Mouse (Mus musculus): Measurements from ENCODE around the gene Dnah1. TPM values are rescaled to one million over a fixed set of nuclear protein-coding genes. Genes with fewer than 3 reads are reported as not detected.

The Dnah1 gene
- polyA plus RNA-seq, 1 experiment from 2014 or later = 4.9 TPM

GRCm38 (mm10) chr14:31251626-31252025, 72.1 kb downstream of the Dnah1 start:
- Histone ChIP-seq H3K9ac (ENCODE audit: low read depth, low read length) (peak overlapping the region; percentile 97), H3K9me3 (replicated peaks; ENCODE audit: control insufficient read depth, low read length, poor library complexity, severe bottlenecking) (no peaks in the 10 kb centered on the region), H3K36me3 (ENCODE audit: control insufficient read depth, insufficient read depth, low read length) (peaks cover 23% of the 10 kb centered on the region), H3K4me1 (ENCODE audit: control insufficient read depth, insufficient read depth, low read length) (peaks cover 19% of the 10 kb centered on the region), H3K27ac (ENCODE audit: low read length) (peak overlapping the region; percentile 72), H3K4me2 (ENCODE audit: low read length) (peak overlapping the region; percentile 69), H3K4me3 (ENCODE audit: low read depth, low read length) (peak overlapping the region; percentile 90), H3K27me3 (ENCODE audit: control insufficient read depth, insufficient read depth, low read depth, low read length) (no peaks in the 10 kb centered on the region)
- WGBS = 2% methylated on average over 18 of the region's 18 CpGs
- ATAC-seq = no peak

GRCm38 (mm10) chr14:31251084-31251604, 72.6 kb downstream of the Dnah1 start, which contains the start of the genes Phf7 and Bap1:
Gene Phf7 (minus strand): TSS chr14:31251317.
Gene Bap1 (plus strand): TSS chr14:31251450.
- ATAC-seq = peak; percentile 89
- Histone ChIP-seq H3K27me3 (ENCODE audit: control insufficient read depth, insufficient read depth, low read depth, low read length) (no peaks in the 10 kb centered on the region), H3K4me3 (ENCODE audit: low read depth, low read length) (peak within 1 kb of the TSS; percentile 90), H3K4me2 (ENCODE audit: low read length) (peak within 1 kb of the TSS; percentile 69), H3K27ac (ENCODE audit: low read length) (peak within 1 kb of the TSS; percentile 95), H3K9me3 (replicated peaks; ENCODE audit: control insufficient read depth, low read length, poor library complexity, severe bottlenecking) (no peaks in the 10 kb centered on the region), H3K9ac (ENCODE audit: low read depth, low read length) (peak within 1 kb of the TSS; percentile 97), H3K36me3 (ENCODE audit: control insufficient read depth, insufficient read depth, low read length) (peaks cover 18% of the 10 kb centered on the region), H3K4me1 (ENCODE audit: control insufficient read depth, insufficient read depth, low read length) (peaks cover 19% of the 10 kb centered on the region)
- under 1% methylated on average over 40 of the region's 75 CpGs for WGBS

GRCm38 (mm10) chr14:31250222-31251083, 73.2 kb downstream of the Dnah1 start:
- Histone ChIP-seq H3K4me2 (ENCODE audit: low read length) (peak overlapping the region; percentile 58), H3K4me3 (ENCODE audit: low read depth, low read length) (peak overlapping the region; percentile 90), H3K9me3 (replicated peaks; ENCODE audit: control insufficient read depth, low read length, poor library complexity, severe bottlenecking) (no peaks in the 10 kb centered on the region), H3K36me3 (ENCODE audit: control insufficient read depth, insufficient read depth, low read length) (peaks cover 14% of the 10 kb centered on the region), H3K4me1 (ENCODE audit: control insufficient read depth, insufficient read depth, low read length) (peaks cover 19% of the 10 kb centered on the region), H3K27ac (ENCODE audit: low read length) (peak overlapping the region; percentile 95), H3K27me3 (ENCODE audit: control insufficient read depth, insufficient read depth, low read depth, low read length) (no peaks in the 10 kb centered on the region), H3K9ac (ENCODE audit: low read depth, low read length) (peak overlapping the region; percentile 97)
- ATAC-seq = peak; percentile 88
- WGBS = 20% methylated on average over 38 of the region's 38 CpGs

- Histone ChIP-seq H3K27me3 (ENCODE audit: control insufficient read depth, insufficient read depth, low read depth, low read length) (no peaks in the 10 kb centered on the region), H3K36me3 (ENCODE audit: control insufficient read depth, insufficient read depth, low read length) (0 out of 2 replicates have a peak, but pooled peaks cover 2% of the 10 kb centered on the region), H3K4me1 (ENCODE audit: control insufficient read depth, insufficient read depth, low read length) (peaks cover 19% of the 10 kb centered on the region), H3K9ac (ENCODE audit: low read depth, low read length) (no peak overlapping the region), H3K9me3 (replicated peaks; ENCODE audit: control insufficient read depth, low read length, poor library complexity, severe bottlenecking) (no peaks in the 10 kb centered on the region), H3K4me3 (ENCODE audit: low read depth, low read length) (no peak overlapping the region), H3K4me2 (ENCODE audit: low read length) (no peak overlapping the region), H3K27ac (ENCODE audit: low read length) (no peak overlapping the region)
- WGBS = 90% methylated on average over 6 of the region's 6 CpGs
- no peak for ATAC-seq
Measured at GRCm38 (mm10) chr14:31248396-31248795, 75.3 kb downstream of the Dnah1 start.

- no peaks in the 10 kb centered on the region for H3K27me3 ChIP-seq (ENCODE audit: control insufficient read depth, insufficient read depth, low read depth, low read length)
- H3K4me2 ChIP-seq (ENCODE audit: low read length) = no peak overlapping the region
- 73% methylated on average over 1 of the region's 1 CpGs for WGBS
Measured at GRCm38 (mm10) chr14:31245946-31246345, 77.8 kb downstream of the Dnah1 start.

GRCm38 (mm10) chr14:31244777-31245176, 78.9 kb downstream of the Dnah1 start:
- H3K4me1 ChIP-seq (ENCODE audit: control insufficient read depth, insufficient read depth, low read length) = no peaks in the 10 kb centered on the region
- no peaks in the 10 kb centered on the region for H3K9me3 ChIP-seq (replicated peaks; ENCODE audit: control insufficient read depth, low read length, poor library complexity, severe bottlenecking)
- H3K4me2 ChIP-seq (ENCODE audit: low read length) = no peak overlapping the region
- no peak for ATAC-seq
- no peaks in the 10 kb centered on the region for H3K36me3 ChIP-seq (ENCODE audit: control insufficient read depth, insufficient read depth, low read length)
- 91% methylated on average over 1 of the region's 1 CpGs for WGBS
- H3K9ac ChIP-seq (ENCODE audit: low read depth, low read length) = no peak overlapping the region
- H3K27ac ChIP-seq (ENCODE audit: low read length) = no peak overlapping the region
- no peaks in the 10 kb centered on the region for H3K27me3 ChIP-seq (ENCODE audit: control insufficient read depth, insufficient read depth, low read depth, low read length)
- no peak overlapping the region for H3K4me3 ChIP-seq (ENCODE audit: low read depth, low read length)

More at GRCm38 (mm10) chr14:31245946-31246345, 77.8 kb downstream of the Dnah1 start:
- no peak for ATAC-seq
- H3K4me3 ChIP-seq (ENCODE audit: low read depth, low read length) = no peak overlapping the region
- H3K9me3 ChIP-seq (replicated peaks; ENCODE audit: control insufficient read depth, low read length, poor library complexity, severe bottlenecking) = no peaks in the 10 kb centered on the region
- no peak overlapping the region for H3K9ac ChIP-seq (ENCODE audit: low read depth, low read length)
- H3K4me1 ChIP-seq (ENCODE audit: control insufficient read depth, insufficient read depth, low read length) = 0 out of 2 replicates have a peak, but pooled peaks cover 6% of the 10 kb centered on the region
- no peaks in the 10 kb centered on the region for H3K36me3 ChIP-seq (ENCODE audit: control insufficient read depth, insufficient read depth, low read length)
- H3K27ac ChIP-seq (ENCODE audit: low read length) = no peak overlapping the region

- Histone ChIP-seq H3K4me3 (ENCODE audit: low read depth, low read length) (no peak overlapping the region), H3K36me3 (ENCODE audit: control insufficient read depth, insufficient read depth, low read length) (no peaks in the 10 kb centered on the region), H3K4me1 (ENCODE audit: control insufficient read depth, insufficient read depth, low read length) (no peaks in the 10 kb centered on the region), H3K9ac (ENCODE audit: low read depth, low read length) (no peak overlapping the region), H3K27ac (ENCODE audit: low read length) (no peak overlapping the region), H3K4me2 (ENCODE audit: low read length) (no peak overlapping the region), H3K9me3 (replicated peaks; ENCODE audit: control insufficient read depth, low read length, poor library complexity, severe bottlenecking) (no peaks in the 10 kb centered on the region), H3K27me3 (ENCODE audit: control insufficient read depth, insufficient read depth, low read depth, low read length) (no peaks in the 10 kb centered on the region)
- WGBS = 72% methylated on average over 3 of the region's 3 CpGs
- ATAC-seq = no peak
Measured at GRCm38 (mm10) chr14:31240528-31240927, 83.2 kb downstream of the Dnah1 start.

GRCm38 (mm10) chr14:31237101-31237882, 86.4 kb downstream of the Dnah1 start:
- H3K4me3 ChIP-seq (ENCODE audit: low read depth, low read length) = no peak overlapping the region
- H3K9ac ChIP-seq (ENCODE audit: low read depth, low read length) = no peak overlapping the region
- WGBS = 82% methylated on average over 7 of the region's 7 CpGs

More at GRCm38 (mm10) chr14:31237101-31237882, 86.4 kb downstream of the Dnah1 start:
- Histone ChIP-seq H3K4me1 (ENCODE audit: control insufficient read depth, insufficient read depth, low read length) (no peaks in the 10 kb centered on the region), H3K9me3 (replicated peaks; ENCODE audit: control insufficient read depth, low read length, poor library complexity, severe bottlenecking) (no peaks in the 10 kb centered on the region), H3K4me2 (ENCODE audit: low read length) (no peak overlapping the region), H3K27me3 (ENCODE audit: control insufficient read depth, insufficient read depth, low read depth, low read length) (no peaks in the 10 kb centered on the region), H3K36me3 (ENCODE audit: control insufficient read depth, insufficient read depth, low read length) (no peaks in the 10 kb centered on the region), H3K27ac (ENCODE audit: low read length) (no peak overlapping the region)
- ATAC-seq = no peak
